Mouse (Mus musculus) left cerebral cortex, adult 9 months (tissue): ENCODE measurements at regions not wholly inside any gene's neighbourhood (a gene's known extent, or its start where the extent isn't known, plus 50 kb on each side); places are given as distances from the start of the nearest gene placed in this dataset.
A peak's percentile ranks its signal among the peaks of the same experiment; 100 is the strongest.
"Not testable (repeated sequence)": the region's sequence is repeated elsewhere in the genome, so short reads cannot be mapped to it uniquely, and the experiment has no call there.

Experiments used
- DNase-seq, 2 experiments: peaks; one replicate each; pipeline ENCODE4 v3.0.0; 2022; ENCODE audit warnings: low spot score in 2 of 2

GRCm38 (mm10) chr9:14058592-14059227, 216.2 kb upstream of the Sesn3 start:
- no peak for DNase-seq

GRCm38 (mm10) chr9:14059228-14059779, 215.6 kb upstream of the Sesn3 start:
- no peak for DNase-seq

DNA sequence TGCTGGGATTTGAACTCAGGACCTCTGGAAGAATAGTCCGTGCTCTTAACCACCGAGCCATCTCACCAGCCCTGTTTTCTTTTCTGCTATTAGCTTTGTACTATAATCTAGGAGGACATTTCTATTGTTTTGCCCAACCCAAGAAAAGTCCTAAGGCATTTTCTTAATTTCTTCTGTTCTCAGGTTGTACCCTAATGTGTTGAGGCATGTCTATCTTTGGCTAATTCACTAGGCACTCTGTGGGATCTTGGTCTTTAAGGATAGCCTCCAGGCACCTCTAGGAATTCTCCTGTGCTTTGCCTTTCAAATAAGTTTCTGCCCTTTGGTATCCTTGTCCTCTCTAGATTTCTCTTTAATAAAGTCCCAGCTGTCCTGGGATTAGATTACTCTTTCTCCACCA, 214.6 kb upstream of the Sesn3 start:
- DNase-seq: no peak

DNA sequence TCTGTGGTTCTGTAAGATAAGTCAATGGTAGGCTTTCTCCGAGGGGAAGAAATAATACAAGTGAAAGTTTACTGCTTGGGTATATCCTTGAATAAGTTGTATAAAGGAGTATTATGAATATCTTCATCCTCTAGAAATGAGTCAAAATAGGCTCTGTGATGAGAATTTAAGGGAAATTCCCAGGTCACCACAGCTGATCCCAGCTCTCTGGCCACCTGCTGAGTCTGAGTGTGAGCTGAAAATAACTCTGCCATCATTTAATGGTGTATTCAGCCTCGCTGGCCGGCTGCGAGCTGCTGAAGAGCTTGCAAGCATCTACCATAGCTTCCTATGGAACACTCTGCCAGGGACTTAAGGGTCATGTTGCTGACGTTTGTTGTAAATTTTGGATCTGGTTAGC, 213.5 kb upstream of the Sesn3 start:
- no peak for DNase-seq

- no peak for DNase-seq
Measured at GRCm38 (mm10) chr9:14061840-14062239, 213.0 kb upstream of the Sesn3 start.

- no peak for DNase-seq
Measured at GRCm38 (mm10) chr9:14062706-14063105, 212.2 kb upstream of the Sesn3 start.

DNA sequence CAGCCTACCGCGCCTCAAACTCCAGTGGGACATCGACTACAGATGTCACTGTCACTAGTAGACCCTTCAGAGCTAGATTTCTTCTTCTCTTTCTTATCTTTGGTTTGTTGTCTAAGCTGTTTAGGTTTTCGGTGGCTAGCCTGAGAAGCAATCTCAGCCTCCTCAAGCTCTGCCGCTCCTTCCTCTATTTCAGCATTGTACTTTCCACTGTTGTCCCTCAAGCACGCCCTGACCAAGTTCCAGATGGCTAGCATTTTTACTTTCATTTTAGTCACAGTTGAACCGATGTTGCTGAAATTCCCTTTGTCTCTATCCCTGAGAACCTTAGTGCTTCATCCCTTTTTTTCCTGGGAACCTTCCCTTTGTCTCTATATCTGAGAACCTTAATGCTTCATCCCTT, 208.1 kb upstream of the Sesn3 start:
- not testable (repeated sequence) for DNase-seq

- no peak for DNase-seq
Measured at GRCm38 (mm10) chr9:14069076-14069475, 205.8 kb upstream of the Sesn3 start.

DNA sequence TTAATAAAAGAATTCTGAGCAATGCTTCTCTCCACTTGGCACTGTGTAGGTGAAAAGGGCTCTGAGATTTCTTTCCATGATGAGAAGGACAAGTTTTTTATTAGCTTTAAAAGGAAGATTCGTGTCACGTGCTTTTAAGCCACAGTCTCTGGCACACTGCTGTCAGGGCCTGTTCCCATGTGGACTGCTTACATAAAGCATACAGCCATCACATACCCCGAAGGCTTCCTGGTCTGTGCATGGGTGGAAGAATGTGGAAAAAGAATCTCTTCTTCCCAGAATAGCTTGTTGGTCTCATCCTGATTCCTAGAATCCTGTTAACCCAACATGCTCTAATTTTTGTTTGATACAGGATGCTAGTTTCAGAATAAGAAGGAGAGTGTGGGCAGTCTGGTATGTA, 205.1 kb upstream of the Sesn3 start:
- no peak for DNase-seq

DNA sequence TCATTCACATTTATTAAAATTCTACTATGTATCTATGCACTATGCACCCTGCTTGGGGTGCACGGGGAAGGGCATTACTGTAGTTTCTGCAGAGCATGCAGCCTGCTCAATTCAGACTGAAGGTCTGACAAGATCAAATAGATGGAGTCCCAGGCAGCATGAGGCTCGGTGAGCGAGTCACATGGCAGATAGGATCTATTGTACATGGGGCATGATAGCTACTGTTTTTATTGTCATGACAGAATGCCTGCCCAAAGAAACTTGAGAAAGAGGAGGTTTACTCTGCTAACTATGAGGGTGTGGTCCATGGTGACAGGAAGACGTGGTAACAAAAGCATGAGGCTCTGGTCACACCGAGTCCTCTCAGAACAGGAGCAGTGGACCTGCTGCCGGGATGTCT, 203.1 kb upstream of the Sesn3 start:
- DNase-seq: no peak

GRCm38 (mm10) chr9:14072950-14073349, 201.9 kb upstream of the Sesn3 start:
- DNase-seq: no peak

- DNase-seq: no peak
Measured at GRCm38 (mm10) chr9:14074273-14074672, 200.6 kb upstream of the Sesn3 start.

DNA sequence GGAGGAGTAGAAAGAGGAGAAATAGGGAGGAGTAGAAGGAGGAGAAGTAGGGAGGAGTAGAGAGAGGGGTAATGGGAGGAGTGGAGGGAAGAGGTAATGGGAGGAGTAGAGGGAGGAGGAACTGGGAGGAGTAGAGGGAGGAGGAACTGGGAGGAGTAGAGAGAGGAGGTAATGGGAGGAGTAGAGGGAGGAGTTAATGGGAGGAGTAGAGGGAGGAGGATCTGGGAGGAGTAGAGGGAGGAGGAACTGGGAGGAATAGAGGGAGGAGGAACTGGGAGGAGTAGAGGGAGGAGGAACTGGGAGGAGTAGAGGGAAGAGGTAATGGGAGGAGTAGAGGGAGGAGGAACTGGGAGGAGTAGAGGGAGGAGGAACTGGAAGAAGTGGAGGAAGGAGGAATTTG, 200.0 kb upstream of the Sesn3 start:
- DNase-seq: not testable (repeated sequence)

GRCm38 (mm10) chr9:14075452-14075851, 199.4 kb upstream of the Sesn3 start:
- peak in 1 of 2 experiments; percentile 57 for DNase-seq

DNA sequence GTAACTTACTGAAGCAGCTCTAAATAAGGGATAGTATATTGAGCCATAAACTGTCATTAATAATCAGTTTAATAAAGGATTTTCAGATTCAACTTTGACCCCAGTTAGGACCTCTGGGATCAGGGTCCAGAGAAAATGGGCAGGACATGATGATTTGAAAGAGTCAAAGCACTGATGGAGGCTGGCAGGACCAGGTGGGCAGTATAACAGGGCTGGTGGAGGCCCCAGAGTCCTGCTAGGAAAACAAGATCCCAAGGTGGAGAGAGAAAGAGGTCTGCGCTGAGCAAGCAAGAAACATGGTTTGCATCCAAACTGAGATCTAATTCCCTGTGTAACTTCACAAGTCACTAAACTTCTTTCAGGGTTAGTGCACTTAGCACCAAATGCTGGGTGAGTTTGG, 199.0 kb upstream of the Sesn3 start:
- no peak for DNase-seq

- no peak for DNase-seq
Measured at GRCm38 (mm10) chr9:14076728-14077127, 198.1 kb upstream of the Sesn3 start.

- DNase-seq: no peak
Measured at GRCm38 (mm10) chr9:14081138-14081537, 193.7 kb upstream of the Sesn3 start.

DNA sequence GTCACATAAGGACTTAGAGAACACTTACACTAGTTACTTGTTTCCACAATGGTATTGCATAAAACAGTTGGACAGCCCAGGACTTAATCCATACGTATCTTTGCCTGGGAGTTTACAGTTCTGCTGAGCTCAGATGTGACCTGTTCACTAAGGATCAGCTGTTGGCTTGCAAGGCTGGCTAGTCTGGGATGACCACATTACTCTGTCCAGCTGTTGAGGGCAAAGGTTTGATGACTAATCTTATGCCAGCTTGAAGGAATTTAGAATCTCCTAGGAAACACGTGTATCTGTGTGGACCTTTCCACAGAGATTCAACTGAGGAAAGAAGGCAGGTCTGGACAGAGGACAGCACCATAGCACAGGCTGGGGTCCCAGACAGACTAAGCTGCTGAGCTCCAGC, 188.7 kb upstream of the Sesn3 start:
- DNase-seq: no peak

DNA sequence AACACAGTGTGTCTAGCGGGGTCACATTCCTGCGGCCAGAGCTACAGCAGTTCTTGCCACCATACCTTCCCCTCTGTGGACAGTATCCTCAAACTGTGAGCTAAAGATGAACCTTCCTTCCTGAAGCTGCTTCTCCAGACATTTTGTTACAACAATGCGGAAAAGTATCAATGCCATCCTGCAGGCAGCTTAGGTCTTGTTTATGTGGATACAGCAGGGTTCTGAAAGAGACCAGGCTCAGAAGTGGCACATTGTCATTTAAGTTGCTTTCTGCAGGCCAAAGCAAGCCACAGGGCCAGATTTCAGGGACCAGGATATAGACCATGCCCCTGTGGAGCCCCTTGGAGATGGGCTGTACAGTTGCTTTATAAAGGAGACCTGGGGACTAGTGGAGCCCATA, 188.3 kb upstream of the Sesn3 start:
- DNase-seq: no peak

GRCm38 (mm10) chr9:14087874-14088273, 187.0 kb upstream of the Sesn3 start:
- no peak for DNase-seq

GRCm38 (mm10) chr9:14089791-14090256, 185.0 kb upstream of the Sesn3 start:
- DNase-seq: peak; percentile 15 to 45

GRCm38 (mm10) chr9:14090454-14090853, 184.4 kb upstream of the Sesn3 start:
- DNase-seq: no peak

GRCm38 (mm10) chr9:14091099-14091930, 183.6 kb upstream of the Sesn3 start:
- DNase-seq: no peak
